Mouse (Mus musculus): ENCODE measurements around the gene Kif4. TPM values are rescaled to one million over a fixed set of nuclear protein-coding genes. Genes with fewer than 3 reads are reported as not detected.

Gene Kif4
- polyA plus RNA-seq, 1 experiment, result 1.2 TPM

DNA sequence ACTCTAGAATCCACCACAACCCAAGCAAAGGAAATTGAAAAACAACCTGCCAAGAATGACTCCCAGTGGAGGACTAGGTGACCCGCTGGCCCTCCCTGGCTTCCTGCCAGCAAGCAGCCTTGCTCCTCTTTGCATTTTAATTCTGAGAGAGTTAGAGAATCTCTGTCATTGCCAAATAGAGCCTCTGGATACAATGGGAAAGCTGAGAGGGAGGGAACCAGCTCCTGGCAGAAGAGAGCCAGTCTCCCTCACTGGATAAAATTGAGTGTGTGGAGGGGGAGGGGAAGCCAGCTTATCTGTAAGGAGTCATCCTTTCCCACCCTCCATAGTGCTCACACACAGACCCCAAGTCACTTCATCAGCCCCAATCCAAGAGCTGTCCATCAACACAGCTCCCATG, 103.4 kb downstream of the Kif4 start:
- no peak overlapping the region for H3K27ac ChIP-seq (ENCODE audit: insufficient read depth, low read depth, low read length)

DNA sequence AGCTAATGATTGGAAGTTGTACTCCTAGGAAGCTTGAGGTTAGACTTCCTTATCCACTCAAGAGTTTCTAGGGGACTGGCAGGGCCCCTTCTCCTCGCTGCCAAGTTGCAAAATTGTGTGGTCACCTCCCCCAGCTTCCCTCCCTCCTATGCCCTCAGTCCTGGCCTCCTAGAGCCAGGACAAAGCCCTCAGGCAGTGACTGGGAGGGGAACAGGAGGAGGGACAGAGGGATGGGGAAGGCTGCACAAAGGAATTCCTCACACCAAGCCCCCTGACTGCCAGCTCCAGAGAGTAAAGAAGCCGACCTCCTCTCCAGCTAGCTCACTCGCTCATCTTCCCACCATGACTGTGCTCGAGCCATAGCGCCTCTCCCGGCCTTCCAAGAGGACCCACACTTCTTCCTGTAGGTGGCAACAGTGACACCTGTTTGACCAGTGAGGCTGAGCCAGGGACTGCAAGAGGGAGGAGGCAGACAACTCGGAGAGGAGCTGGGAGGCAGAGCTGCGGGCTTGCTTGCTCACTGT, 104.2 kb downstream of the Kif4 start, which contains the start of gene Gdpd2:
TSS of gene Gdpd2 (plus strand) at position 209 of the 524 bp plus-strand sequence.
- no peak; the same call in 1 of the 2 replicates for TF ChIP-seq POLR2A (IDR thresholded peaks at IDR 0.05; ENCODE audit: low read depth, low read length)
- TF ChIP-seq CTCF (IDR thresholded peaks at IDR 0.05; ENCODE audit: extremely low read depth, insufficient read length, insufficient replicate concordance, low read depth, low read length), result peak; percentile 42; the same call in 1 of the 2 replicates
- H3K4me3 ChIP-seq (ENCODE audit: low read depth, low read length), result peak within 1 kb of the TSS; percentile 67
- WGBS, result 14% methylated on average over 8 of the region's 8 CpGs
- H3K27me3 ChIP-seq (ENCODE audit: control insufficient read depth, insufficient read depth, low read length), result no peaks in the 10 kb centered on the region
- peak within 1 kb of the TSS; percentile 75 for H3K27ac ChIP-seq (ENCODE audit: insufficient read depth, low read depth, low read length)
- peaks cover 6% of the 10 kb centered on the region for H3K4me1 ChIP-seq (ENCODE audit: control insufficient read depth, insufficient read depth, insufficient read length, low read length)
- peaks cover 6% of the 10 kb centered on the region for H3K36me3 ChIP-seq (ENCODE audit: control insufficient read depth, insufficient read depth, low read length)

More for the DNA sequence above, 103.4 kb downstream of the Kif4 start:
- no peaks in the 10 kb centered on the region for H3K27me3 ChIP-seq (ENCODE audit: control insufficient read depth, insufficient read depth, low read length)
- WGBS, result 16% methylated on average over 1 of the region's 1 CpGs
- peaks cover 2% of the 10 kb centered on the region for H3K4me1 ChIP-seq (ENCODE audit: control insufficient read depth, insufficient read depth, insufficient read length, low read length)
- H3K36me3 ChIP-seq (ENCODE audit: control insufficient read depth, insufficient read depth, low read length), result peaks cover 6% of the 10 kb centered on the region
- H3K4me3 ChIP-seq (ENCODE audit: low read depth, low read length), result no peak overlapping the region
- TF ChIP-seq CTCF (IDR thresholded peaks at IDR 0.05; ENCODE audit: extremely low read depth, insufficient read length, insufficient replicate concordance, low read depth, low read length) (no peak), POLR2A (IDR thresholded peaks at IDR 0.05; ENCODE audit: low read depth, low read length) (no peak)

DNA sequence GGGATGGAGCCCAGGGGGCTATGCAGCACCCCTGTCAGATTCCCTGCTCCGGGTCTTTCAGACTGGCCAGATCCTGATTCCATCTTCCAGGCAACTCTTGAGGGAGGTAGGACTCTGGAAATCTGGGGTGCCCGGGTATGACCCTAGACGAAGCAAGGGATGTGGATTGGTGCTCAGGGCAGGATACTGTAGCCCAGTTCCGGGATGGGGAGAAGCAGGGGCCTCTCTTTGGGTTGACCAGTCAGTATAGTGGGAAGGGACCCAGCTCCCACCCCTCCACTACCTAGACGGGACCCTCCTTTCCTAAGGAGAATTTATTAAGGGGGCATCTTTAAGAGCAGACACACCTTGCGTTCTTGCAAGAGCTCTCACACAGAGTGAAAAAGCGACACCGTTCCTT, 104.7 kb downstream of the Kif4 start:
- WGBS, result 37% methylated on average over 8 of the region's 8 CpGs
- Histone ChIP-seq H3K4me1 (ENCODE audit: control insufficient read depth, insufficient read depth, insufficient read length, low read length) (peaks cover 7% of the 10 kb centered on the region), H3K4me3 (ENCODE audit: low read depth, low read length) (peak overlapping the region; percentile 67), H3K27ac (ENCODE audit: insufficient read depth, low read depth, low read length) (peak overlapping the region; percentile 75), H3K27me3 (ENCODE audit: control insufficient read depth, insufficient read depth, low read length) (no peaks in the 10 kb centered on the region), H3K36me3 (ENCODE audit: control insufficient read depth, insufficient read depth, low read length) (peaks cover 6% of the 10 kb centered on the region)
- no peak for TF ChIP-seq POLR2A (IDR thresholded peaks at IDR 0.05; ENCODE audit: low read depth, low read length)
- no peak for TF ChIP-seq CTCF (IDR thresholded peaks at IDR 0.05; ENCODE audit: extremely low read depth, insufficient read length, insufficient replicate concordance, low read depth, low read length)

DNA sequence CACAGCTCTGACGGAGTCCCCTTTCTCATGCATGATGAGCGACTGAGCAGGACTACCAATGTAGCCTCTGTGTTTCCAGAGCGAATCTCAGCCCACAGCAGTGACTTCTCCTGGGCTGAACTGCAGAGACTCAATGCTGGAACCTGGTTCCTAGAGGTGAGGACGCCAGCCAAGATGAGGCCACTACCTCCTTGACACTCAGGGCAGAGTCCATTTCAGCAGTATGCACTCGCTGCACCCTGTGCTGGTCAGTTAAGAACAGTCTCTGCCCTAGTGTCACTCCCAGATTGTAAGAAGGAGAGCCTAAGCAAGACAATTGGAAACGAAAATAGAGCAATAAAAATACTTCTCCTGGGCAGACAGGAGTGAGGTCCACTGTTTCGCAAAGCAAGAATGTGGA, 108.8 kb downstream of the Kif4 start:
- Histone ChIP-seq H3K36me3 (ENCODE audit: control insufficient read depth, insufficient read depth, low read length) (peaks cover 1% of the 10 kb centered on the region; the same call in 1 of the 2 replicates), H3K4me3 (ENCODE audit: low read depth, low read length) (no peak overlapping the region), H3K4me1 (ENCODE audit: control insufficient read depth, insufficient read depth, insufficient read length, low read length) (peaks cover 7% of the 10 kb centered on the region), H3K27ac (ENCODE audit: insufficient read depth, low read depth, low read length) (peak overlapping the region; percentile 63; the same call in 1 of the 2 replicates), H3K27me3 (ENCODE audit: control insufficient read depth, insufficient read depth, low read length) (no peaks in the 10 kb centered on the region)
- TF ChIP-seq POLR2A (IDR thresholded peaks at IDR 0.05; ENCODE audit: low read depth, low read length), result no peak
- TF ChIP-seq CTCF (IDR thresholded peaks at IDR 0.05; ENCODE audit: extremely low read depth, insufficient read length, insufficient replicate concordance, low read depth, low read length), result no peak
- 50% methylated on average over 7 of the region's 7 CpGs for WGBS

DNA sequence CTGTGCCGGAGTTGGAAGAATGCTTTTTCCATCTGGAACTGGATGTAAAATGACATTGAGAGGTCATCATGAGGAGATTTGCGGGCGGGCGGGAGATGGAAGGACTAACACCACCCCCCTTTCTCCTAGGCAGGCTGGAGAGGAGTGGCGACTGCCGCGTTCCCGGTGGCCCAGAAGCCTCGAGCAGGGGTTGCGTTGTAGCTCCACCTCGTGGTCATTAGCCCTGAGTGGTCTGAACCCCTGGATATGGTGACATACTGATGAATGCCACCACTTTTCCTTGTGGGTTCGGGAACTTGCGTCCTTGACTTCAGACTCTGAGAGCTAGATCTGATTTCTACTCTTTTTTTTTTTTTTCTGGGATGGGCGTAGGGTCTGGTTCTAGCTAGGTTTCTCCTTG, 113.4 kb downstream of the Kif4 start:
- no peak overlapping the region for H3K27ac ChIP-seq (ENCODE audit: insufficient read depth, low read depth, low read length)
- H3K4me1 ChIP-seq (ENCODE audit: control insufficient read depth, insufficient read depth, insufficient read length, low read length), result peaks cover 5% of the 10 kb centered on the region; the same call in 1 of the 2 replicates
- TF ChIP-seq CTCF (IDR thresholded peaks at IDR 0.05; ENCODE audit: extremely low read depth, insufficient read length, insufficient replicate concordance, low read depth, low read length), result peak; percentile 51; the same call in 1 of the 2 replicates
- no peak for TF ChIP-seq POLR2A (IDR thresholded peaks at IDR 0.05; ENCODE audit: low read depth, low read length)
- H3K36me3 ChIP-seq (ENCODE audit: control insufficient read depth, insufficient read depth, low read length), result no peaks in the 10 kb centered on the region
- no peaks in the 10 kb centered on the region for H3K27me3 ChIP-seq (ENCODE audit: control insufficient read depth, insufficient read depth, low read length)
- H3K4me3 ChIP-seq (ENCODE audit: low read depth, low read length), result no peak overlapping the region
- WGBS, result 15% methylated on average over 14 of the region's 14 CpGs

DNA sequence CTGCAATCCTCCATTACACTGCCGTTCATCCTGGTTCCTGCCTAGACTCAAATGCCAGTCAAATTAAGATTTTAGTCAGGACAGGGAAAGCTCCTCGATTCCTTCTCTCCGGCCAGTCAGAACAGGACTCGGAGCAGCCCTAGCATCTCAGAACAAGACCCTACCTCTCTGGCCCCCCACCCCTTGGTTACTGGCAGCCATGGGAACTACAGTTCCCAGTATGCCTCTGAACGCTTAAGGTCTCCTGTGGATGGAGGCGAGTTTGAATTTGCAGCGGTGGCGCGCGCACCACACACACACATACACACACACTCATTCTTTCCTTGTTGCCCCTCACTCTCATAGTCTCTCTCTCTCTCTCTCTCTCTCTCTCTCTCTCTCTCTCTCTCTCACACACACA, 113.9 kb downstream of the Kif4 start:
- Histone ChIP-seq H3K4me1 (ENCODE audit: control insufficient read depth, insufficient read depth, insufficient read length, low read length) (peaks cover 3% of the 10 kb centered on the region; the same call in 1 of the 2 replicates), H3K27ac (ENCODE audit: insufficient read depth, low read depth, low read length) (no peak overlapping the region), H3K4me3 (ENCODE audit: low read depth, low read length) (peak overlapping the region; percentile 40), H3K27me3 (ENCODE audit: control insufficient read depth, insufficient read depth, low read length) (no peaks in the 10 kb centered on the region), H3K36me3 (ENCODE audit: control insufficient read depth, insufficient read depth, low read length) (no peaks in the 10 kb centered on the region)
- no peak for TF ChIP-seq CTCF (IDR thresholded peaks at IDR 0.05; ENCODE audit: extremely low read depth, insufficient read length, insufficient replicate concordance, low read depth, low read length)
- WGBS, result 18% methylated on average over 10 of the region's 10 CpGs

DNA sequence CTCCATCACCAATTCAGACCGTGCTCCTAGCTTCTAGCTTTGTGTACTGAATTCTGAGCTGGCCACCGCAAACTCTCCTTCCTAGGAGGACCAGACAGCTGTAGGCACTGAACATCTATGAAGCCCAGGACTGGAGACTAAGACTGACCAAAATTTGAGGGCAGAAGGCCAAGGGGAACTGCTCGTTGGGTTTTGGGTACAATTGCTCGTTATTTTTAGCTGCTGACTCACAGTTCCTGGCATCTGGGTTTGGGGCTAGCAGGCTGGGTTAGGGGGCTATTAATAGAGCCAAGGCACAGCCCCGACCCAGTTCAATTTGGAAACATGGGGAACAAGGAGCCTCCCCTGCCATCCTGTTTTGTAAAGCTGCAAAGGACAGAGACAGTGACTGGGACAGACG, 115.2 kb downstream of the Kif4 start:
- H3K4me1 ChIP-seq (ENCODE audit: control insufficient read depth, insufficient read depth, insufficient read length, low read length), result no peaks in the 10 kb centered on the region
- no peak for TF ChIP-seq POLR2A (IDR thresholded peaks at IDR 0.05; ENCODE audit: low read depth, low read length)
- no peak for TF ChIP-seq CTCF (IDR thresholded peaks at IDR 0.05; ENCODE audit: extremely low read depth, insufficient read length, insufficient replicate concordance, low read depth, low read length)
- 60% methylated on average over 6 of the region's 6 CpGs for WGBS
- H3K27me3 ChIP-seq (ENCODE audit: control insufficient read depth, insufficient read depth, low read length), result no peaks in the 10 kb centered on the region
- no peak overlapping the region for H3K4me3 ChIP-seq (ENCODE audit: low read depth, low read length)
- H3K27ac ChIP-seq (ENCODE audit: insufficient read depth, low read depth, low read length), result no peak overlapping the region
- no peaks in the 10 kb centered on the region for H3K36me3 ChIP-seq (ENCODE audit: control insufficient read depth, insufficient read depth, low read length)

Measured in small intestine, adult 2 months (tissue).